In genomic region chr6:112489181-112489909, GRCm38 (mm10) we compare ENCODE assay signal across 8 mouse cellular contexts. TPM values are rescaled to one million over a fixed set of nuclear protein-coding genes. Genes with fewer than 3 reads are reported as not detected.
A peak's percentile ranks its signal among the peaks of the same experiment; 100 is the strongest.
DNase-seq lines count a peak whose midpoint lies in the region; ATAC-seq and TF ChIP-seq lines count a peak whose summit lies in the region.

No protein-coding gene starts in this region.

- no peaks in the 10 kb centered on the region for H3K36me3 ChIP-seq in neural tube, embryonic 14.5 days (ENCODE audit: control insufficient read depth, insufficient read depth, low read length)

- peaks cover 29% of the 10 kb centered on the region for H3K27me3 ChIP-seq in neural tube, embryonic 14.5 days (ENCODE audit: control insufficient read depth, insufficient read depth, low read length)

- no peak overlapping the region for H3K27ac ChIP-seq in left cerebral cortex, adult 2 months
- H3K27ac ChIP-seq in neural tube, embryonic 14.5 days (ENCODE audit: low read depth, low read length): no peak overlapping the region

- H3K4me1 ChIP-seq in neural tube, embryonic 14.5 days (ENCODE audit: control insufficient read depth, insufficient read depth, low read length): peaks cover 11% of the 10 kb centered on the region

- TF ChIP-seq CTCF in left cerebral cortex, adult 2 months (IDR thresholded peaks at IDR 0.05): peak; percentile 14

- peak overlapping the region; percentile 59 for H3K4me2 ChIP-seq in neural tube, embryonic 14.5 days (ENCODE audit: low read depth, low read length)

- 0 out of 2 replicates have a peak overlapping the region, but pooled peaks have one; percentile 21 for H3K9ac ChIP-seq in neural tube, embryonic 14.5 days (replicated peaks; ENCODE audit: low read depth, low read length)

- WGBS in neural tube, embryonic 14.5 days: 4% methylated on average over 72 of the region's 72 CpGs

- intact Hi-C loops in left cerebral cortex, adult 2 months (cut with DNase I): loop anchor here (5.0 kb wide), 1 partner anchor 282 kb away; no protein-coding TSS in a partner anchor

- no peaks in the 10 kb centered on the region for H3K9me3 ChIP-seq in neural tube, embryonic 14.5 days (ENCODE audit: control insufficient read depth, low read length)

- DNase-seq in left cerebral cortex, adult 2 months (ENCODE audit: extremely low spot score in 1 of 2, low spot score in 2 of 2): peak; percentile 32 to 37
- DNase-seq in left cerebral cortex, adult 11 months (ENCODE audit: low spot score): no peak
- peak; percentile 15 for DNase-seq in brain, adult 2 months (ENCODE audit: low read depth, low spot score)
- peak; percentile 58 to 71 for DNase-seq in kidney, postnatal 4 days
- no peak for DNase-seq in ovary, postnatal 10 days (ENCODE audit: low spot score)

- peak; percentile 25 for ATAC-seq in granulocyte monocyte progenitor cell, adult 5-6 weeks (replicated peaks; ENCODE audit: poor library complexity, severe bottlenecking)
- ATAC-seq in neural tube, embryonic 14.5 days (ENCODE audit: low read depth): peak; percentile 23
- ATAC-seq in monocyte, adult 5-6 weeks (replicated peaks; ENCODE audit: insufficient number of reproducible peaks, low FRiP score, low TSS enrichment, poor library complexity, severe bottlenecking): no peak

- peak overlapping the region; percentile 37 for H3K4me3 ChIP-seq in left cerebral cortex, adult 2 months
- peak overlapping the region; percentile 32 for H3K4me3 ChIP-seq in neural tube, embryonic 14.5 days (ENCODE audit: low read depth, low read length)

RNA-seq across cellular contexts. Expression of gene Oxtr, which starts 0.4 kb away (rescaled TPM):
- 1 to 10 TPM; 6.5 to 6.9 TPM for total RNA-seq in left cerebral cortex, adult 2 months (2021)
- not detected in 2 replicates for total RNA-seq in granulocyte monocyte progenitor cell, adult 5-6 weeks (2014; fragmentation: Nextera tagmentation)
- not detected in 2 replicates for total RNA-seq in granulocyte monocyte progenitor cell, adult 5-6 weeks (2017)
- polyA plus RNA-seq in neural tube, embryonic 14.5 days (2014; fragmentation: Nextera tagmentation; extraction: Ambion mirVana): 1.4 and 1.9 TPM in 2 replicates
- not detected in 3 replicates for total RNA-seq in monocyte, adult 5-6 weeks (2017)

RNA-seq across cellular contexts. Expression of gene Cav3, which starts 30.0 kb away (rescaled TPM):
- total RNA-seq in left cerebral cortex, adult 2 months (2021): under 1 TPM in 1 of 2 experiments, not detected in 1; 0.30 TPM
- total RNA-seq in granulocyte monocyte progenitor cell, adult 5-6 weeks (2014; fragmentation: Nextera tagmentation): not detected in 2 replicates
- total RNA-seq in granulocyte monocyte progenitor cell, adult 5-6 weeks (2017): not detected in 2 replicates
- polyA plus RNA-seq in neural tube, embryonic 14.5 days (2014; fragmentation: Nextera tagmentation; extraction: Ambion mirVana): 0.29 TPM in 1 of 2 replicates, not detected in the other
- total RNA-seq in monocyte, adult 5-6 weeks (2017): not detected in 3 replicates

Comparison
In these comparisons a context has a peak if more than half of its experiments do, and no peak if none do; other contexts are left out.
1. DNase-seq: peak in left cerebral cortex, adult 2 months (2 of 2), brain, adult 2 months (single experiment) and kidney, postnatal 4 days (2 of 2); none in left cerebral cortex, adult 11 months (single experiment) and ovary, postnatal 10 days (single experiment).